Mouse (Mus musculus): ENCODE results near the gene Gm10638. TPM values are rescaled to one million over a fixed set of nuclear protein-coding genes. Genes with fewer than 3 reads are reported as not detected.

Gene Gm10638
- polyA plus RNA-seq (2014; fragmentation: Nextera tagmentation; extraction: Ambion mirVana): 4.1 and 6.2 TPM in 2 replicates

DNA sequence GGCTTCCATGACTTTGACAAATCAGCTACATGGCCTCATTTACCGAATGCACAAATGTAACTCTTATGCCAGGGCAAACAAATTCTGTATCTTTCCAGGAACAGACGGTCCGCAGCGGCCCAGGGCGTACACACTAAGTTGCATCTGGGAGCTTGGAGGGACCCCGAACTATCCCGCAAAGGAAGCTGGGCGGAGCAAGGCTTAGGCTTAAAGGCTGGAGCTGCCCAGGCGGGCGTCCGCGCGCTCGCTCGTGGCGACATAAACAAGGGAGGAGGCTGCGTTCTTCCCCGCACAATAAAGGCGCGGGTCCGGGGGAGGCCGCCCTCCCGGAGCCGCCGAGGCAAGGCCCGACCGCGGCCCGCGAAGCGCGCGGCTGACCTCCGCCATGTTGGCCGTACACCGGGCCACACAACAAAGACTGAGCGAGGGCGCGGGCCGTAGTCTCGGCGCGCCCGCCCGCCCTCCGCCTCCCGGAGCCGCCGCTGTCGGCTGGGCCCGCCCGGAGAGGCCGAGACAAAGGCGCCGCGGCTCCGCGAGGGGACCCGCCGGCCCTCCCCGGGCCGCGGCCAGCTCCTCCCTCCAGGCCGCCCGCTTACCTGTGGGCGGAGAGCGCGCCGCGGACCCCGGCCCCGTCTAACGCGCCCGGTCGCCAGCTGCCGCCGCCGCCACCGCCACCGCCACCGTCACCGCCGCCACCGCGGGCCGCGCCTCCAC, at the start of gene Gm10638, which contains the start of gene Siah1a:
TSS of gene Gm10638 (plus strand) at position 479 of the 714 bp plus-strand sequence.
TSS of gene Siah1a (minus strand) at position 714 of the 714 bp plus-strand sequence.
- Histone ChIP-seq H3K9me3 (ENCODE audit: low read depth, low read length) (no peaks in the 10 kb centered on the region), H3K36me3 (ENCODE audit: insufficient read depth) (no peaks in the 10 kb centered on the region), H3K27me3 (ENCODE audit: insufficient read depth, low read length) (no peaks in the 10 kb centered on the region), H3K27ac (ENCODE audit: low read depth) (peak within 1 kb of the TSS; percentile 97), H3K4me3 (ENCODE audit: low read depth, low read length) (peak within 1 kb of the TSS; percentile 94), H3K4me2 (peak within 1 kb of the TSS; percentile 84), H3K9ac (peak within 1 kb of the TSS; percentile 99), H3K4me1 (ENCODE audit: insufficient read depth) (peaks cover 5% of the 10 kb centered on the region; the same call in 1 of the 2 replicates)
- no peak for TF ChIP-seq CTCF (IDR thresholded peaks at IDR 0.05; ENCODE audit: low read depth)
- peak; percentile 83 for ATAC-seq (ENCODE audit: insufficient read depth)
- DNase-seq: peak; percentile 83
- whole genome bisulfite sequencing: under 1% methylated on average over 76 of the region's 88 CpGs

DNA sequence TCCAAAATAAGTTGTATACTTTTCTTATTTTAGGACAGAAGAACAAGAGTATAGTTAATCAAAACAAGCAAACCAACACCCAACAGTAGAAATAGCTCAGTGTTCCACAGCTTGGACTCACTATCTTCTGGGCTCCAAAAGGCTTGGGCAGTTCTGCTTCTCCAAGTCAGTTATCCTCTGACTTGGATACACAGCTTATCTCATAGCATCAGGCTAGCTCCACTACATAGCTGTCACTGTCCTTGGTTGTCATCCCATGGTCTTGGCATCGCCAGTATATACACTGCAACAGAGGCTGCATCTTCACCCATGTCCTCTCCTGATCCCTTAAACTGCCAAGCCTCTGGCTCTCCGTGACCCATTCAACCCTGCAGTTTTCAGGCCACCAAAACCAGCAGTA, 49.8 kb upstream of the Gm10638 start:
- Histone ChIP-seq H3K9ac (no peak overlapping the region), H3K27me3 (ENCODE audit: insufficient read depth, low read length) (no peaks in the 10 kb centered on the region), H3K9me3 (ENCODE audit: low read depth, low read length) (no peaks in the 10 kb centered on the region), H3K4me3 (ENCODE audit: low read depth, low read length) (no peak overlapping the region), H3K4me1 (ENCODE audit: insufficient read depth) (no peaks in the 10 kb centered on the region), H3K4me2 (no peak overlapping the region), H3K36me3 (ENCODE audit: insufficient read depth) (0 out of 2 replicates have a peak, but pooled peaks cover 4% of the 10 kb centered on the region), H3K27ac (ENCODE audit: low read depth) (no peak overlapping the region)
- 88% methylated on average over 2 of the region's 2 CpGs for WGBS
- ATAC-seq (ENCODE audit: insufficient read depth): no peak
- no peak for DNase-seq
- no peak for TF ChIP-seq CTCF (IDR thresholded peaks at IDR 0.05; ENCODE audit: low read depth)

DNA sequence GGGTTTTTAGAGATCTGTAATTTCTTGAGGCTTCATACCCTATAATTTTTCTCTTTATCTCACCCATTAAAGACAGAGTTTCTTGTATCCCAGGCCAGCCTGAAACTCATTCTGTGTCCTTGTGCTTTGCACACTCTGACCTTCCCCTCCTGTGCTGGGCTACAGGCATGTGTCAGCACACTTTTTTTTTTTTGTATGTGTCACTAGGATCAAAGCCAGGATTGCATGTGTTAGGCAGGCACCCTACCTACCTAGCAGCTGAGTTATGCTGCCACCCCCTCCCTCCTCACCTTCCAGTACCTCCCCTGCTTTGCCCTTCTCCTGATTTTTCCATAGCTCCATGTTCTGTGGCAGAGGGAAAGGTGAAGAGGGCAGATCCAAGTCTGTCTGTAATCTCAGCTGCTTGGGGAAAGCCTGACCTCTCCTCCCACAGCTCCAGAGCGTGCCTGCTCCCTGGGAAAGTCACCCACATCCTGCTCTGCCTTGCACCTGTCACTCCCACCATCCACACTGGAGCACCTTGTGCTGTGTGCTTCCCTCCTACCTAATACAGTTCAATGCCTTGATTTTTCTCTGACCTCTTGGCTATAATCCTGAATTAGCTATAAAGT, 46.6 kb upstream of the Gm10638 start:
- 0 out of 2 replicates have a peak, but pooled peaks cover 4% of the 10 kb centered on the region for H3K36me3 ChIP-seq (ENCODE audit: insufficient read depth)
- H3K4me1 ChIP-seq (ENCODE audit: insufficient read depth): no peaks in the 10 kb centered on the region
- H3K27me3 ChIP-seq (ENCODE audit: insufficient read depth, low read length): no peaks in the 10 kb centered on the region
- 72% methylated on average over 1 of the region's 1 CpGs for WGBS
- no peak overlapping the region for H3K27ac ChIP-seq (ENCODE audit: low read depth)
- no peak overlapping the region for H3K4me2 ChIP-seq
- no peak overlapping the region for H3K4me3 ChIP-seq (ENCODE audit: low read depth, low read length)
- no peak for TF ChIP-seq CTCF (IDR thresholded peaks at IDR 0.05; ENCODE audit: low read depth)
- no peaks in the 10 kb centered on the region for H3K9me3 ChIP-seq (ENCODE audit: low read depth, low read length)
- DNase-seq (no peak), ATAC-seq (ENCODE audit: insufficient read depth) (no peak)
- no peak overlapping the region for H3K9ac ChIP-seq

DNA sequence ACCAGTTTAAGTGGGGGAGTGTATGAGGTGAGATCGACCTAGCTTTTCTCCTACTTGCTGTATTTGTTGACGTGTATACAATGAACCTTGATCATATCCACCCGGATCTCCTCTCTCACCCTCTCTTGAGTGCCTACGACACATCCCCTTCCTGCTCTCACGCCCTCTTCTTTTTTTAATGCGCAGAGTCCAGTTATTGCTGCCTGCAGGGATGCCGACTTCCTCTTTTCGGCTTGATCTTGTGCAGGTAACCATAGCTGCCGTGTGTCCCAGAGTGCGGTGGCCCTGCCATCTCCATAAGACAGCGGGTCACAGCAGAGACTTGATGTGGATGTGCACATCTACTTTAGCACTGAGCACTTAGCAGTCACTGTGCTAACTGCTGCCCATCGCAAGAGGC, 46.0 kb upstream of the Gm10638 start:
- H3K4me3 ChIP-seq (ENCODE audit: low read depth, low read length): no peak overlapping the region
- H3K9me3 ChIP-seq (ENCODE audit: low read depth, low read length): no peaks in the 10 kb centered on the region
- DNase-seq (no peak), ATAC-seq (ENCODE audit: insufficient read depth) (no peak)
- H3K4me1 ChIP-seq (ENCODE audit: insufficient read depth): no peaks in the 10 kb centered on the region
- 85% methylated on average over 12 of the region's 12 CpGs for WGBS
- H3K9ac ChIP-seq: no peak overlapping the region
- no peak for TF ChIP-seq CTCF (IDR thresholded peaks at IDR 0.05; ENCODE audit: low read depth)
- no peak overlapping the region for H3K27ac ChIP-seq (ENCODE audit: low read depth)
- H3K4me2 ChIP-seq: no peak overlapping the region
- no peaks in the 10 kb centered on the region for H3K27me3 ChIP-seq (ENCODE audit: insufficient read depth, low read length)
- 0 out of 2 replicates have a peak, but pooled peaks cover 4% of the 10 kb centered on the region for H3K36me3 ChIP-seq (ENCODE audit: insufficient read depth)

DNA sequence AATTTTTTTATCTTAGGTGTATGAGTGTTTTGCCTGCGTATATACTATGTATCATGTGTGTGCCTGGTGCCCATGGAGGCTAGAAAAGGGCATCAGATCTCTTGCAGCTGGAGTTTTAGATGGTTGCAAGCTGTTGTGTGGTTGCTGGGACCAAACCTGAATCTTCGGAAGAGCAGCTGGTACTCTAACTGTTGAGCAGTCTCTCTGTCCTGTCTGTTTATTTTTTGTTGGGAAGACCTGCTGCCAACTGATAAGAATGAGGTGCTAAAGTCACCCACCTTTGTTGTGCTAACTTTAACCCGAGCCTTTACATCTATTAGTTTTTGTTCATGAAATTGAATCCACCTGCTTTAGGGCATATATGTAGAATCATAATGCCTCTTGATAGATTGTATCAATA, 43.0 kb upstream of the Gm10638 start:
- WGBS: 58% methylated on average over 3 of the region's 3 CpGs

DNA sequence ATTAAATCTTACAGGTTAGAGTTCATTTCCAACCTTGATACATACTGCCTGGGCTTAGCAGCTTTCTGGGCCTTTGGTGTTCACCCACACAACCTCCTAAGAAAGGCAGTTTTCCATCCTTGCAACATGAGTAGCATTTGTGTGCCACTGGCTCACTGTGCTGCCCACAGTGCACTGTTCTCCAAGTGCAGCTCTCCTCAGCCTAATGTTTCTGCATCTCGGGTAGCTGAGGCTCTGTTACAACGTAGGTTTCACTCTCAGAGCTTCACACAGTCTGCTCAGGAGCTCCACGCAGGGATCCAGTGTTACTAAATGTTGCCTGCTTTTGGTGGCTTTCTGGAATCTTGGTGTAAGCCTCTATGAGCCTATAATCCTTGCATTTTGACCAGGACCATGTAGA, 40.2 kb upstream of the Gm10638 start:
- Histone ChIP-seq H3K4me3 (ENCODE audit: low read depth, low read length) (no peak overlapping the region), H3K27ac (ENCODE audit: low read depth) (no peak overlapping the region), H3K9ac (no peak overlapping the region), H3K36me3 (ENCODE audit: insufficient read depth) (no peaks in the 10 kb centered on the region), H3K9me3 (ENCODE audit: low read depth, low read length) (no peaks in the 10 kb centered on the region), H3K4me2 (no peak overlapping the region), H3K4me1 (ENCODE audit: insufficient read depth) (no peaks in the 10 kb centered on the region), H3K27me3 (ENCODE audit: insufficient read depth, low read length) (no peaks in the 10 kb centered on the region)
- ATAC-seq (ENCODE audit: insufficient read depth) (no peak), DNase-seq (no peak)
- WGBS: 80% methylated on average over 3 of the region's 3 CpGs
- no peak for TF ChIP-seq CTCF (IDR thresholded peaks at IDR 0.05; ENCODE audit: low read depth)

More for the DNA sequence above, 43.0 kb upstream of the Gm10638 start:
- Histone ChIP-seq H3K27me3 (ENCODE audit: insufficient read depth, low read length) (no peaks in the 10 kb centered on the region), H3K4me1 (ENCODE audit: insufficient read depth) (no peaks in the 10 kb centered on the region), H3K4me3 (ENCODE audit: low read depth, low read length) (no peak overlapping the region), H3K27ac (ENCODE audit: low read depth) (no peak overlapping the region), H3K36me3 (ENCODE audit: insufficient read depth) (0 out of 2 replicates have a peak, but pooled peaks cover 4% of the 10 kb centered on the region), H3K9ac (no peak overlapping the region), H3K9me3 (ENCODE audit: low read depth, low read length) (no peaks in the 10 kb centered on the region), H3K4me2 (no peak overlapping the region)
- no peak for DNase-seq
- ATAC-seq (ENCODE audit: insufficient read depth): no peak
- no peak for TF ChIP-seq CTCF (IDR thresholded peaks at IDR 0.05; ENCODE audit: low read depth)

DNA sequence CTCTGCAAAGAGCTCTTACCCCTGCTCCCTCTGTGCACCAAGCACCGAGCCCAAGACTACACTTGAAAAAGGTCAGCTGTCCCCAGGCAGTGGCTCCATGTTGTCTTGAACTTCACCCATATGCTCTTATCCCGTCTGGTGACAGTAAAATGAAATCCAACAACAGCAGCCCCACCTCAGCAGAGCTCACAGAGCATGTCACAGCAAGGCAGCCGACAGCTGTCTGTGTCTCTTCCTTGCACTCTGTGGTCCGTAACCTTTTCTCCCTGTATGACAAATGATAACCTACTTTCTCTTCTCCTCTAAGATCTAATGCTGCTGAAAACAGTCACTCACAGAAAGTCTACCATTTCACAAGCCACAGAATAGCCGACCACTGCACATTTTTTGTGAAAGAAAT, 38.7 kb upstream of the Gm10638 start:
- no peak for ATAC-seq (ENCODE audit: insufficient read depth)

More for the DNA sequence above, 38.7 kb upstream of the Gm10638 start:
- Histone ChIP-seq H3K4me3 (ENCODE audit: low read depth, low read length) (no peak overlapping the region), H3K4me2 (no peak overlapping the region), H3K9me3 (ENCODE audit: low read depth, low read length) (no peaks in the 10 kb centered on the region), H3K4me1 (ENCODE audit: insufficient read depth) (no peaks in the 10 kb centered on the region), H3K9ac (no peak overlapping the region), H3K27ac (ENCODE audit: low read depth) (no peak overlapping the region), H3K36me3 (ENCODE audit: insufficient read depth) (0 out of 2 replicates have a peak, but pooled peaks cover 4% of the 10 kb centered on the region), H3K27me3 (ENCODE audit: insufficient read depth, low read length) (no peaks in the 10 kb centered on the region)
- TF ChIP-seq CTCF (IDR thresholded peaks at IDR 0.05; ENCODE audit: low read depth): no peak
- WGBS: 66% methylated on average over 5 of the region's 5 CpGs
- no peak for DNase-seq

Data from lung, embryonic 14.5 days (tissue).